Mouse (Mus musculus) gastrocnemius, postnatal 14 days (tissue): Measurements from ENCODE around the gene Rasl12. TPM values are rescaled to one million over a fixed set of nuclear protein-coding genes. Genes with fewer than 3 reads are reported as not detected.
A peak's percentile ranks its signal among the peaks of the same experiment; 100 is the strongest.

Experiments used
- DNase-seq: peaks from one replicate; pipeline ENCODE4 v3.0.0; 2021; ENCODE audit warnings: mixed read lengths
- intact Hi-C: fragments of 180-260 bp; cut with DNase I; formaldehyde crosslinking; loops from one replicate; pipeline ENCODE4 v1.15.1; 2025; ENCODE audit warnings: low total_unique reads
- total RNA-seq, 2 experiments: library from RNA; stranded (reverse); gene quantifications; 2 replicates each; pipeline ENCODE4 v1.2.3; 2021

Gene Rasl12
- total RNA-seq, 2 experiments from 2014 or later = 6.7 to 7.7 TPM

- no peak for DNase-seq
- intact Hi-C loops = loop anchor here (5.0 kb wide), 1 partner anchor 41 kb away; no protein-coding TSS in a partner anchor
Measured at GRCm38 (mm10) chr9:65390752-65391612, 7.3 kb upstream of the Rasl12 start.

GRCm38 (mm10) chr9:65391613-65391964 is 6.7 kb upstream of the Rasl12 start, which contains the start of gene Kbtbd13:
Kbtbd13 (minus strand) TSS chr9:65391652.
- DNase-seq = peak; percentile 38
- intact Hi-C loops = loop anchor here (5.0 kb wide), 1 partner anchor 41 kb away; no protein-coding TSS in a partner anchor

GRCm38 (mm10) chr9:65392638-65393364 is 5.5 kb upstream of the Rasl12 start:
- DNase-seq = peak; percentile 76
- intact Hi-C loops = loop anchor here (5.0 kb wide), 1 partner anchor 40 kb away; no protein-coding TSS in a partner anchor

GRCm38 (mm10) chr9:65393606-65394005 is 4.7 kb upstream of the Rasl12 start:
- intact Hi-C loops = loop anchor here (5.0 kb wide), 1 partner anchor 39 kb away; no protein-coding TSS in a partner anchor
- DNase-seq = peak; percentile 39

- intact Hi-C loops = loop anchor here (5.0 kb wide), 1 partner anchor 38 kb away; no protein-coding TSS in a partner anchor
- peak; percentile 34 for DNase-seq
Measured at GRCm38 (mm10) chr9:65394360-65394759, 3.9 kb upstream of the Rasl12 start.

- DNase-seq = no peak
Measured at GRCm38 (mm10) chr9:65399934-65400333, 1.6 kb downstream of the Rasl12 start.

GRCm38 (mm10) chr9:65404331-65405183 is 6.3 kb downstream of the Rasl12 start:
- intact Hi-C loops = no loop called here
- peak; percentile 82 for DNase-seq

More at GRCm38 (mm10) chr9:65399934-65400333, 1.6 kb downstream of the Rasl12 start:
- intact Hi-C loops = no loop called here

- no peak for DNase-seq
- intact Hi-C loops = no loop called here
Measured at GRCm38 (mm10) chr9:65405184-65405449, 6.8 kb downstream of the Rasl12 start.

- DNase-seq = no peak
- intact Hi-C loops = no loop called here
Measured at GRCm38 (mm10) chr9:65407327-65407726, 9.0 kb downstream of the Rasl12 start.

GRCm38 (mm10) chr9:65407861-65408260 is 9.6 kb downstream of the Rasl12 start:
- intact Hi-C loops = no loop called here
- DNase-seq = no peak

GRCm38 (mm10) chr9:65408871-65409295 is 10.6 kb downstream of the Rasl12 start:
- no peak for DNase-seq
- intact Hi-C loops = no loop called here

GRCm38 (mm10) chr9:65410378-65410777 is 12.1 kb downstream of the Rasl12 start:
- no peak for DNase-seq
- intact Hi-C loops = loop anchor here (5.0 kb wide), 1 partner anchor 38 kb away; no protein-coding TSS in a partner anchor

GRCm38 (mm10) chr9:65411326-65411725 is 13.0 kb downstream of the Rasl12 start:
- no peak for DNase-seq
- intact Hi-C loops = loop anchor here (5.0 kb wide), 1 partner anchor 39 kb away; no protein-coding TSS in a partner anchor

- intact Hi-C loops = no loop called here
- no peak for DNase-seq
Measured at GRCm38 (mm10) chr9:65417738-65418137, 19.4 kb downstream of the Rasl12 start.

GRCm38 (mm10) chr9:65419633-65420032 is 21.3 kb downstream of the Rasl12 start:
- intact Hi-C loops = no loop called here
- DNase-seq = no peak

- intact Hi-C loops = no loop called here
Measured at GRCm38 (mm10) chr9:65422760-65423501, 24.6 kb downstream of the Rasl12 start, which contains the start of gene Slc51b. Slc51b (minus strand) TSS chr9:65422955.

GRCm38 (mm10) chr9:65424393-65424792 is 26.1 kb downstream of the Rasl12 start:
- DNase-seq = no peak
- intact Hi-C loops = no loop called here

More at GRCm38 (mm10) chr9:65422760-65423501, 24.6 kb downstream of the Rasl12 start, which contains the start of gene Slc51b:
- DNase-seq = no peak

GRCm38 (mm10) chr9:65427511-65427910 is 29.2 kb downstream of the Rasl12 start:
- no peak for DNase-seq
- intact Hi-C loops = no loop called here

- intact Hi-C loops = no loop called here
- DNase-seq = no peak
Measured at GRCm38 (mm10) chr9:65428003-65428402, 29.7 kb downstream of the Rasl12 start.
